Mouse (Mus musculus) kidney, adult 8-10 months (tissue): ENCODE results near the gene Zfp3.
A peak's percentile ranks its signal among the peaks of the same experiment; 100 is the strongest.

Experiments
- DNase-seq, 2 experiments: peaks; one replicate each; pipeline ENCODE4 v3.0.0; 2022

Zfp3 gene

GRCm38 (mm10) chr11:70763936-70764808 lies at the start of gene Zfp3:
Gene Zfp3 (plus strand): TSS chr11:70764209.
- DNase-seq: peak; percentile 80 to 82

GRCm38 (mm10) chr11:70715832-70716231 lies 48.2 kb upstream of the Zfp3 start:
- no peak for DNase-seq

- no peak for DNase-seq
Observed at GRCm38 (mm10) chr11:70718481-70718880, 45.5 kb upstream of the Zfp3 start.

GRCm38 (mm10) chr11:70720567-70720966 lies 43.4 kb upstream of the Zfp3 start:
- DNase-seq: no peak

GRCm38 (mm10) chr11:70721072-70721471 lies 42.9 kb upstream of the Zfp3 start:
- no peak for DNase-seq

GRCm38 (mm10) chr11:70724706-70725105 lies 39.3 kb upstream of the Zfp3 start:
- peak; percentile 31 to 77 for DNase-seq

- no peak for DNase-seq
Observed at GRCm38 (mm10) chr11:70726585-70726984, 37.4 kb upstream of the Zfp3 start.

GRCm38 (mm10) chr11:70727385-70727784 lies 36.6 kb upstream of the Zfp3 start:
- no peak for DNase-seq

- peak; percentile 57 to 69 for DNase-seq
Observed at GRCm38 (mm10) chr11:70730427-70731038, 33.5 kb upstream of the Zfp3 start.

GRCm38 (mm10) chr11:70731178-70731577 lies 32.8 kb upstream of the Zfp3 start:
- DNase-seq: no peak

- no peak for DNase-seq
Observed at GRCm38 (mm10) chr11:70733256-70733655, 30.8 kb upstream of the Zfp3 start.

- peak in 1 of 2 experiments; percentile 27 for DNase-seq
Observed at GRCm38 (mm10) chr11:70737749-70738148, 26.3 kb upstream of the Zfp3 start.

GRCm38 (mm10) chr11:70741603-70742002 lies 22.4 kb upstream of the Zfp3 start:
- DNase-seq: no peak

- DNase-seq: no peak
Observed at GRCm38 (mm10) chr11:70742117-70742516, 21.9 kb upstream of the Zfp3 start.

GRCm38 (mm10) chr11:70742581-70743459 lies 21.2 kb upstream of the Zfp3 start:
- no peak for DNase-seq

GRCm38 (mm10) chr11:70745636-70746035 lies 18.4 kb upstream of the Zfp3 start:
- DNase-seq: no peak

- DNase-seq: no peak
Observed at GRCm38 (mm10) chr11:70747876-70748545, 16.0 kb upstream of the Zfp3 start.

GRCm38 (mm10) chr11:70752337-70753017 lies 11.5 kb upstream of the Zfp3 start:
- no peak for DNase-seq

- DNase-seq: no peak
Observed at GRCm38 (mm10) chr11:70753146-70753545, 10.9 kb upstream of the Zfp3 start.

GRCm38 (mm10) chr11:70754476-70754875 lies 9.5 kb upstream of the Zfp3 start:
- no peak for DNase-seq

GRCm38 (mm10) chr11:70754958-70755357 lies 9.1 kb upstream of the Zfp3 start:
- no peak for DNase-seq

- DNase-seq: peak; percentile 58 to 87
Observed at GRCm38 (mm10) chr11:70755645-70756044, 8.4 kb upstream of the Zfp3 start.
